Mouse (Mus musculus) neutrophil, adult 5-6 weeks (primary cell): Measurements from ENCODE around the gene Dnaic1. TPM values are rescaled to one million over a fixed set of nuclear protein-coding genes. Genes with fewer than 3 reads are reported as not detected.
"Not testable (repeated sequence)": the region's sequence is repeated elsewhere in the genome, so short reads cannot be mapped to it uniquely, and the experiment has no call there.

Experiments used
- ATAC-seq: fragments of 151-379, 151-347 bp; 2 replicates; pipeline ENCODE4 v1.8.0; 2017; ENCODE audit warnings: mild to moderate bottlenecking, moderate TSS enrichment; ENCODE audit not compliant: insufficient number of reproducible peaks, poor library complexity, low FRiP score, severe bottlenecking; ENCODE audit errors: extremely low read depth
- total RNA-seq: library from RNA; stranded (forward); fragments of 200-1000 nt; gene quantifications from 2 replicates; pipeline ENCODE4 v1.2.3, GENCODE M21; 2017

Dnaic1 gene
- total RNA-seq, 1 experiment from 2014 or later: not detected

DNA sequence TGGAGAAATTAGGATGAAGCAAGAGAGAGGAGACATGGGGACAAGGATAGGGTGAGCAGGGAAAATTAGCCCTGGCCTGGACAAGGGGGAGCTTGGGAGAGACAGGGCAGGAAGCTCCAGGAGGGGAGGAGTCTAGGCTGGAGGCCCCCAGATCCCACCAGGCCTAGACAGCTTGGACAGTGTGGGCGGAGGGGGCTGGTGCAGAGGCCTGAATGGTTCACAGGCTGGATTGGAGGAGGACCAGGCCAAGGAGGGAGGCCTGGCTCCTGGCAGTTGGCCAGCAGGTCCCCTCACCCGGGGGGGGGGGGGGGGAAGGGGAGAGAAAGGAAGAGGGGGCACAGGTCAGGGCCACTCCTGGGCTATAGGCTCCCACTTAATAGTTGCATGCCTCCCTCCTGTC lies 109.7 kb downstream of the Dnaic1 start:
- no peak for ATAC-seq

DNA sequence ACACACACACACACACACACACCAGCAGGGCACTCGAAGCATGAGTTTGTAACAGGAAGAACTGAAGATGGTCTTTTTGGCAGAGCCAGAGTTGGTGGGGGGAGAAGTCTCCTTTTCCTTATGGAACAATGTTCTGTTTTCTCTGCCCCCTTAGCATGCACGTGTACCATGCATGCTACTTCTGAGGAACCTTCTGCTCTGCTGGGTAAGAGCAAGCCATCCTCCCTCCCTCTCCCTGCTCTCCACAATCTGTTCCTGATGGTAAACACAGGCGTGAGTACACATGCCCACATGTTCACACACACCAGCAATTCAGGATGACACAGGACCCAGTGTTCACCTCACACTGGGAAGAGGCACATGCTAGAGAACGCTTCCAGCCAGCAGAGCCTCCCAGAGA lies 111.6 kb downstream of the Dnaic1 start:
- ATAC-seq: no peak

DNA sequence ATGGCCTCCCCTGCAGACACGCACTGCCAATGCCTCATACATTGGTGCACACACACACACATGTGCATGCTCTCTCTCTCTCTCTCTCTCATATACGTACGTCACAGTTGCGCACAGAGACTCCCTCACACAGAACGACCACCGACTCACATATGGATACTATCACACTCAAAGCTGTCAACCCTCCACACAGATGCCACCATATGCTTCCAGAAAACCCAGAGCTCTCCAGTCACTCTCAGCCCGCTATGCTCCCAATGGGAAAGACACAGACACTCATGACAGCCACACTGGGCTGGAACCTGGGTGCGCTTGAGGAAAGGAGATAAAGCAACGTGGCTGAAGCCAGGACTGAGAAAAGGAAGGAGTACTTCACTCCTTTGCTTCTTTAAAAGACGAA lies 112.4 kb downstream of the Dnaic1 start:
- ATAC-seq: no peak

DNA sequence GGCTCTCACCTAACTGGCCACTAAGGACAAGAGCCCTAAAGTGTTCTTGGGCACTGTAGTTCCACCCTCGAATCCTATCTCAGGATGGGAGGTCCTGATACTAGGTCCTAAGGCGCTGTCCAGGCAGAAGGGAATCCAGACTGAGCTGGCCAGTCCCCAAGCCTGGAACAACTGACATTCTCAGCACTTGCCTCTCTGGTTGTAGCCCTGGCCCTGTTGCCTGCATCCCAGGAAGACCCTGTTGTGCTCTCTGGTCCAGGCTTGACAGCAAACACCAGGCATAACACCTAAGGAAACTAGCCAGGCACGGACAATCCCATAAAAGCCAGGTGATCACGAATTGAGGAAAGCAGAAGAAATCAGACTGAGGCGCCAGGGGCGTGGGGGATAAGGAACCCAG lies 113.2 kb downstream of the Dnaic1 start:
- ATAC-seq: no peak

DNA sequence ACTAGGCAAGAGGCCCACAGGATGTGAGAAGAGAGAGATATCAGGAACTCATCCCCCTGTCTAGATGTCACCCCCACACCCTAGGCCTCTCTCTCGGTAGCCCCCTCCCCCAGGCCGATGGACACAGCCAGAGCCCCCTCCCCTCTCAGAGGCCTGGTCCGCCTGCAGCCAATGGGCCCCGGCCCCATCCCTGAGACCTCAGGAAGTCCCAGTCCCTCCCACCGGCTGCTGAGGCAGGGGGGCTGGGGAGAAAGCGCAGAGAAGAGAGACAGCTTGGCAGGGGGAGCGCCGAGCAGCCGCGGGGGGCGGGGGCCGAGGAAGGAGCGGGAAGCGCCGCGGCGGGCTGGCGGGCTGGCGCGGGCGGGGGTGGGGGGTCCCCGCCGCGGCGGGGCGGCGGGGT lies 113.7 kb downstream of the Dnaic1 start:
- ATAC-seq: not testable (repeated sequence)

DNA sequence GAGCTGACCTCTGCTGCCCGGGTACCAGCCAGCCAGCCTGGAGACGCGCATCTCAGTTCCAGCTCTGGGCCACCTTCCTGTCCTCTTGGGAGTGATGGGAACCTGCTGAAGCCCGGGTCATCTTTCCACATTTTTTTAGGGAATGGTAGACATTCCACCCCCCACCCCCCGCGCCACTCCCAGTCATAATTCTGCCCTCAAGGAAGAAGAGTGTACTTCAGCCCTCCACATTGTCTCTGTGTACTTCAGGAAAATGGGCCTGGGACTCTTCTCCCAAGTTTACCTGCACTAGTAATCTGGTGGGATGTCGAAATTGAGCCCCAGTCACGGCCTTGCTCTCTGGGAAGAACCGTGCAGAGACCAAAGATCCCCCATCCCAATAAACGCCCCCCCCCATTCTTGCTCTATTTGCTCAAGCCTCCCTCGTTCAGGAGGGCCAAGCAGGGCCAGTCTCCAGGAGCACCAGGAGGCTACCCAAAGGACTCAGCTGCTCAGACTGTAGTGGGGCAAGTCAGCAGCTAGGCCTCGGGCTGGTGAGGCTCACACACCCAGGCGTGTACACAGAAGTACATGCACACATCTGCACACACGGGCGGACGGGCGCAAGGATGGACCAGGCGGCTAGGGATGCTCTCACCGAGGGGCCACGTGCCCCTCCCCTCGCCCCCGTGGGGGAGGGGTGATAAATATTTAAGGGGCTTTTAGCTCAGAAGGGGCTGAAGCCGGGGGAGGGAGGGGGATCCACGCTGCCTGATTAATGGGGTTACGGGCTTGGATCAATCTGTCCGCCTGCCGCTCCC lies 114.8 kb downstream of the Dnaic1 start:
- not testable (repeated sequence) for ATAC-seq

DNA sequence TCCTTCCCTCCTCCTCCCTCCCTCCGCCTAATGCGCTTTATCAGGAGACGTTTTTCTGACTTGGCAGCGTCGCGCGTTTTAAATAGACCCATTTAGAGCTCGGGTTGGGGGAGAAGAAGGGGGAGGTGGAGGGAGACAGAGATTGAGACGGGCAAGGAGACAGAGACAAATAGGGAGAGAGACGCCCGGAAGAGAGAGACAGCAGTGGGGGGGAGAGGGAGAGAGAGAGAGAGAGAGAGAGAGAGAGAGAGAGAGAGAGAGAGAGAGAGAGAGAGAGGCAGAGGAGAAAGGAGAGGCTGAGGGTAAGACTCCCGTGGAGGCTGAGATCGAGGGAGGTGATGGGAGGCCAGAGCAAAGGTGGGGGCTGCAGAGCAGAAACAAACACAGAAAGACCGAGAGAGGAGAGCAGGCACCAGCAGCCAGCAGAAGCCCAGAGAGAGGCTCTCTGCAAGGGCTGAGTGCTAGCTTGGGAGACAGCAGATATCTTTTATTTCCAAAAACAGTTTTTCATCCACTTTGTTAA lies 115.4 kb downstream of the Dnaic1 start:
- ATAC-seq: not testable (repeated sequence)

DNA sequence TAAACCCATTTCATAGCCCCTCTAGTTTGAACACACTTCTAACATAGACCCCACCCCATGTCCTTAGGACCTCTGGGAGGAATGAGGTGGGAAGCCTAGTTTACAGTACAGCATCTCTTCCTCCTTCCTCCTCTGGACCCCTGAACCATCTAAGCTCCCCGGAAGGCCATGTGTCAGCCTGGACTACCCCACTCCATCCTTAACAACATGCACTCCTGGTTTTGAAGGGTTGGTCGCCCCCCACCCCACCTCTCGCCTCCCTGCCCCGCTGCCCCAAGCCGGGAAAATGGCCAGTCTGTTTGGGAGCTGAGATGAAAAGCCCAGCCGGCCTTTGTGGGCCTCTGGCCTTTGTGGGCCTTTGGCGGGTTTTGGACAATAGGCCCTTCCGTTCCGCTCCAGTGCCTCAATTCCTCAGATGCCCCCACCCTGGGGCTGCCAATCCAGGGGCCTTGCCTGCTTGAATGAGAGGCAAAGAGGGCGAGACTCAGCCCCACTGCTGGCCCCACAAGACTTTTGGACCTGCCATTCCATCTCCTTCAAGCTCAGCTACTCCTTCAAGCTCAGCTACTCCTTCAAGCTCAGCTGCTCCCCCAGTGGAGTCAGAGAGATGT lies 116.4 kb downstream of the Dnaic1 start:
- not testable (repeated sequence) for ATAC-seq

Other genes with a start within 250 kb of the Dnaic1 start
- gene Ubap1, start 220.8 kb upstream of the Dnaic1 start, total RNA-seq: 75.4 and 94.9 TPM in 2 replicates
- gene Kif24, start 104.9 kb upstream of the Dnaic1 start, total RNA-seq: 2.9 and 3.3 TPM in 2 replicates
- 1.0 and 2.2 TPM in 2 replicates for gene Nudt2, start 104.6 kb upstream of the Dnaic1 start, total RNA-seq
- not detected in 2 replicates for gene AI464131, start 66.7 kb upstream of the Dnaic1 start, total RNA-seq
- not detected in 2 replicates for gene 1110017D15Rik, start 52.4 kb upstream of the Dnaic1 start, total RNA-seq
- 8.4 and 10.2 TPM in 2 replicates for gene Fam219a, start 237 bp upstream of the Dnaic1 start, total RNA-seq
- gene Enho, start 70.5 kb downstream of the Dnaic1 start, total RNA-seq: not detected in 2 replicates
- not detected in 2 replicates for gene Cntfr, start 127.3 kb downstream of the Dnaic1 start, total RNA-seq
- gene Il11ra1, start 130.2 kb downstream of the Dnaic1 start, total RNA-seq: 27.1 and 33.6 TPM in 2 replicates
- 14.4 and 15.5 TPM in 2 replicates for gene Rpp25l, start 143.8 kb downstream of the Dnaic1 start, total RNA-seq
- gene Dctn3, start 153.4 kb downstream of the Dnaic1 start, total RNA-seq: 52.5 and 75.5 TPM in 2 replicates
- not detected in 2 replicates for gene Arid3c, start 161.4 kb downstream of the Dnaic1 start, total RNA-seq
- 34.1 and 37.4 TPM in 2 replicates for gene Galt, start 185.5 kb downstream of the Dnaic1 start, total RNA-seq
- gene Sigmar1, start 186.4 kb downstream of the Dnaic1 start, total RNA-seq: 17.9 and 20.7 TPM in 2 replicates
- 2.9 and 5.6 TPM in 2 replicates for gene Ccl27a, start 204.5 kb downstream of the Dnaic1 start, total RNA-seq